Mouse (Mus musculus): ENCODE measurements around the gene Pald1. TPM values are rescaled to one million over a fixed set of nuclear protein-coding genes. Genes with fewer than 3 reads are reported as not detected.

Gene Pald1
- polyA plus RNA-seq, 1 experiment from 2014 or later, result 23.7 TPM

DNA sequence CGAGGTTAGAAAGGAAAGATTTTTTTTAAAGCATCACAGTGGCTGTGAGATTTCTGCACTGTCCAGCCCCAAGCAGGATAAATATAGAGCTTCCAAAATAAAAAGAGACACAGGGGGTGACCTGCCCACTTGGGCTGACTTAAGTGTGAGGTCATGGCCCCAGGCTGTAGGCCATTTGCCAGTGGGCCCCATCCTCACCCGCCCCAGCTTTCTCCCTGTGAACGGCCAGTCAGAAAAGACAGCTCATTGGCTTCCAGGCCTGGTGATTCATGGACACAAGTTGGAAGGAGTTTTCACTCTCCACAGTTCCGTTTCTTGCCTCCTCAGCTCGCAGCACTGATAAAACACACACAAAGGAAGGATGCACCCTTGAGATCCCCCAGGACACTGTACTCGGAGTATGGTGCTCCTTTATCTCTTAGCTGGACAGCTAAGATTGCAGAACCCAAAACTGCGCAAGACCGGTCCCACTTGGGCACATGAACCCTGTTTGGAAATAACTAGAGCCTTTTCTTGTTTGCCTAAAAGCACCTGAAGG lies 111.2 kb downstream of the Pald1 start:
- no peak overlapping the region for H3K4me2 ChIP-seq
- peaks cover 22% of the 10 kb centered on the region for H3K27me3 ChIP-seq (replicated peaks)
- H3K4me3 ChIP-seq, result no peak overlapping the region
- no peak overlapping the region for H3K9ac ChIP-seq
- no peaks in the 10 kb centered on the region for H3K9me3 ChIP-seq
- H3K27ac ChIP-seq, result no peak overlapping the region
- H3K4me1 ChIP-seq, result peaks cover 10% of the 10 kb centered on the region
- 56% methylated on average over 8 of the region's 8 CpGs for WGBS
- no peaks in the 10 kb centered on the region for H3K36me3 ChIP-seq (replicated peaks)
- ATAC-seq (replicated peaks), result no peak

Other genes starting within 250 kb of the Pald1 start
- gene Sgpl1, start 235.8 kb downstream of the Pald1 start, polyA plus RNA-seq (2015; fragmentation: Nextera tagmentation; extraction: Ambion mirVana), result 50.6 and 51.8 TPM in 2 replicates
- gene Tbata, start 211.6 kb downstream of the Pald1 start, polyA plus RNA-seq (2015; fragmentation: Nextera tagmentation; extraction: Ambion mirVana), result not detected in 2 replicates
- 0.36 and 0.43 TPM in 2 replicates for gene Adamts14, start 110.1 kb downstream of the Pald1 start, polyA plus RNA-seq (2015; fragmentation: Nextera tagmentation; extraction: Ambion mirVana)
- 0.06 TPM in 1 of 2 replicates, not detected in the other for gene Prf1, start 85.7 kb downstream of the Pald1 start, polyA plus RNA-seq (2015; fragmentation: Nextera tagmentation; extraction: Ambion mirVana)
- 0.10 and 0.28 TPM in 2 replicates for gene Nodal, start 34.4 kb upstream of the Pald1 start, polyA plus RNA-seq (2015; fragmentation: Nextera tagmentation; extraction: Ambion mirVana)
- 65.8 and 71.3 TPM in 2 replicates for gene Eif4ebp2, start 69.1 kb upstream of the Pald1 start, polyA plus RNA-seq (2015; fragmentation: Nextera tagmentation; extraction: Ambion mirVana)
- gene Lrrc20, start 92.3 kb upstream of the Pald1 start, polyA plus RNA-seq (2015; fragmentation: Nextera tagmentation; extraction: Ambion mirVana), result 18.1 TPM in 2 replicates
- 2.3 and 2.4 TPM in 2 replicates for gene Npffr1, start 212.0 kb upstream of the Pald1 start, polyA plus RNA-seq (2015; fragmentation: Nextera tagmentation; extraction: Ambion mirVana)